Mouse (Mus musculus) naive thymus-derived CD4-positive, alpha-beta T cell, adult 2 months (primary cell): Measurements from ENCODE around the gene Acbd4.

Experiments
- DNase-seq: peaks from one replicate; pipeline ENCODE4 v3.0.0-alpha.2; 2011; ENCODE audit warnings: low read depth

Acbd4 gene

GRCm38 (mm10) chr11:103101481-103101865 lies at the start of gene Acbd4, which contains the start of gene Plcd3:
Gene Acbd4 (plus strand): TSS chr11:103101682.
Gene Plcd3 (minus strand): TSS chr11:103101658.
- peak; percentile 59 for DNase-seq

GRCm38 (mm10) chr11:103052078-103052477 lies 49.4 kb upstream of the Acbd4 start:
- DNase-seq: no peak

- DNase-seq: no peak
Measured at GRCm38 (mm10) chr11:103053191-103054076, 48.0 kb upstream of the Acbd4 start.

DNA sequence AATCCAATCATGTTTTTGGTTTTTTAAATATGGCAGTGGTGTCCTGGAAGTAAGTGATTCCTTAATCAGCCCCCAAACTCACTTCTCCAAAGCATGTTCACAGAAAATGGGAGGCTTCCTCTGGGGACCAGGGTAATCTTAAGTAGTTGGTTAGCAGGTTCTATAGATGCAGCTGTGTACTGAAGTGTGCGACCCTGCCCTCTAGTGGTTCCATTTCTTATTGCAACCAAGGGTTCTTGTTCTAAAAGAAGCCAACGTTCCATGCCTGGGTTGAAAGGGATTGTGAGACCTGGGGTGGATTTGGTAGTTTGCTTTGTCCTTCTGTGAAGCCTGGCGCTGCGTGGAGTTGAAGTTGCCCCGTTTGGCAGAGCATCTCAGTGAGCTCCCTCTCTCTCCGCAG lies 46.7 kb upstream of the Acbd4 start:
- peak; percentile 85 for DNase-seq

GRCm38 (mm10) chr11:103056636-103057035 lies 44.8 kb upstream of the Acbd4 start:
- DNase-seq: no peak

DNA sequence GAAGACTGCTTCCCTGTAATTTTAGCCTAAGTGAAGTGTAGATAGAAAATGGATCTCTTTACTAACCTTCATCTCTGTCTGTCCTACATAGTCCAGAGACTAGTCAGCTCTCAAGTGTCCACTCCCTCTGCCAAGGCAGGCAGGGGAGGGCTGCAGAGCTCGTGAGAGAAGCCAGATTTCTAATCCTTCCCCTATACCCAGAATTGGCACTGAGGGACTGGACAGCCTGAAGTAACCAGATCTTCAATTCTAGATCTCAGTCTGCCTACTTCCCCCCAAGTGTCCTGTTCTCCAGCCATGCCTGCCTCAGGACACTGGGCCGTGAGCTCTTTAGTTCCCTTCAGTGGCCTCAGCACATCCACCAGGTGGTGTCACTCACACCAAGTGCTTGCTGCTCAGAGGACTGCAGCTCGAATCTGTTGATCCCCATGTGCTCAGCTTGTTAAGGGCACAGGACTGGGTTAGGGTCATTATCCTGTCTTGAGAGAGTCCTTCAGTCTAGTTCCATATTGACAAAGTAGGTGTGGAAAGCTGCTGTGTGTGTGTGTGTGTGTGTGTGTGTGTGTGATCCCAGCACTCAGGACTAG lies 42.9 kb upstream of the Acbd4 start:
- DNase-seq: no peak

- no peak for DNase-seq
Measured at GRCm38 (mm10) chr11:103066191-103067050, 35.1 kb upstream of the Acbd4 start.

GRCm38 (mm10) chr11:103067051-103067361 lies 34.5 kb upstream of the Acbd4 start:
- DNase-seq: no peak

DNA sequence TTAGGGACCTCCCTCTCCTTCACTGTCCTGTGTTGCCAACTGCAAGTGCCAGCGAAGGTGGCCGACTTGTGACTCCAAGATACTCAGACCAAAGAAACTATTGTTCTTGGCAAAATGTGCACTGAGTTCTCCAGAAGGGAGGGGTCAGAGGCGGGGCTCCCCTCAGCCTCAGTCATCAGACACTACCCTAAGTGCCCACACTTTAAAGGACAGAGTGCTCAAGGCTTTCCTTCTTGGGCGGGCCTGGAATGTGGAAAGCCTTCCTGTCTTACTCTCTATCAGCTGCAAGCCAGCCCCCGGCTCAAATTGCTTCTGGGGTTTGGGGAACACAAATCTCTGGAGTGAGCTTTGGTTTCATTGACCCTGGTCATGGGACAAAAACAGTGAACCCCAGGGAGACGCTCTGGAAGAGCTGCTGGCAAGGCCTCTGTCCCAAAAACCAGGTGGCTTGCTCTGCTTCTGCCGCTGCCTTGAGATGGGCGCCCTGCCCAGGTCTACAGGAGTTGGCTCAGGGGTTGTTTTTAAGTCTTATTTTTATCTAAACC lies 34.0 kb upstream of the Acbd4 start:
- DNase-seq: no peak

DNA sequence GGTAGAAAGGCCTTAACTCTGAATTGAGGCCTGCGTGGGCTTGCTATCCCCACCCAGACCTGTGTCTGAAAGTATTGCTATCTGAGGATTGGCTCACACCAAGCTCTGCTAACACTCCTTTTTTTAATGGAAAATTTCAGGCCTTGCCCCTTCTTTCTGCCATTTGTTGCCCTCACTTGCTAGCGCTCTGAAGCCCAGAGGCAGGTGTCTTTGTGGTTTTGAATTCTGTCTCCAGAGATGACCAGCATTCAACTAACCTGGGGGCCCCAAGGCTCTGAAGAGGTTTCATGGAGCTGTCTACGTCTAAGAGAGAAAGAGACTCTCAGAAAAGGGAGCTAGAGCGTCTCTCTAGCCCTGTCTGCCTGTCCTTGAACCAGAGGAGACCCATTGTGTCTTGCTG lies 33.2 kb upstream of the Acbd4 start:
- no peak for DNase-seq

DNA sequence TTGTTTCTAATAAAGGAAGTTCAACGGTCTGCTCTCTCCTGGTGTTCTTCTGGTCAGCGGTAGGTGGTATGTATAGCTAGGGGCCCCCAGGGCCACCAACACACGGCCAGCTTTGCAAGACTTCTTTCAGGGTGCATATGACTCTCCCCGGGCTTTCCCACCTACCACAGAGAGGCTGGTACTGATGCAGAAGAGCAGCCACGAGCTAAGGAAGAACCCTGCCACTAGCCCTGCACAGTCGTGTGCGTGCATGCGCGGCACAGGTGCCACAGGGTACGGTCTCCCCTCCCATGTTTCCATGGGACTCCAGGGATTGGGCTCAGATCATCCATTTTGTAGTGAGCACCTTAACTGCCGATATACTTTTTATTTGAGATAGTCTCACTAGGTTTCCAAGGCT lies 32.6 kb upstream of the Acbd4 start:
- no peak for DNase-seq

GRCm38 (mm10) chr11:103069731-103070130 lies 31.8 kb upstream of the Acbd4 start:
- no peak for DNase-seq

DNA sequence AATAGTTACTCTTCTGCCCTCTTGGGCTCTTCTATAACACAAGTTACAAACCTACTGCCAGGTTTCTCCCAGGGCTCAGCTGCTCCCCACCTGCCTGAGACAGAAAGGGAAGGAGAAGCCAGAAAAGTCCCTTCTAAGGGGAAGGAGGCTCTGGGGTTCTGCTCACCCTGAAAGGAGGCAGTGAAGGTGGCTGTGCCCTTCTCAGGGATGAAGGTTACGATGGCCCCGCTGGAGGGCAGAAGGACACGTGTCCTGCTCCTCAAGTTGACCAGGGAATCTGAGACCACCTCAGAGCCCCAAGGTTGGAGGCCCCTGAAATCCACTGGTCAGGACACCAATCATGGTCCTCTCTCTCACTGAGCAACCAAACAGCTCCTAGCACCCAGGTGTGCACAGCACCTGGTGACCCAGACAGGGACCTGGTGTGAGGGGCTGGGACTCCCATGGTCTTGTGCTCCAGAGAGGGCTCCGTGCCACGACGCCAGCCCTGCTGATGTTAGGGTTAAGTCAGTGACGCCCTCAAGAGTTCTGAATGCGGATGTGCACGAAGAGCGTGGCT lies 31.1 kb upstream of the Acbd4 start:
- DNase-seq: no peak

GRCm38 (mm10) chr11:103073671-103074070 lies 27.8 kb upstream of the Acbd4 start:
- DNase-seq: no peak

- no peak for DNase-seq
Measured at GRCm38 (mm10) chr11:103074121-103074650, 27.3 kb upstream of the Acbd4 start.

GRCm38 (mm10) chr11:103074796-103075323 lies 26.6 kb upstream of the Acbd4 start:
- no peak for DNase-seq

GRCm38 (mm10) chr11:103076010-103076409 lies 25.5 kb upstream of the Acbd4 start:
- no peak for DNase-seq

DNA sequence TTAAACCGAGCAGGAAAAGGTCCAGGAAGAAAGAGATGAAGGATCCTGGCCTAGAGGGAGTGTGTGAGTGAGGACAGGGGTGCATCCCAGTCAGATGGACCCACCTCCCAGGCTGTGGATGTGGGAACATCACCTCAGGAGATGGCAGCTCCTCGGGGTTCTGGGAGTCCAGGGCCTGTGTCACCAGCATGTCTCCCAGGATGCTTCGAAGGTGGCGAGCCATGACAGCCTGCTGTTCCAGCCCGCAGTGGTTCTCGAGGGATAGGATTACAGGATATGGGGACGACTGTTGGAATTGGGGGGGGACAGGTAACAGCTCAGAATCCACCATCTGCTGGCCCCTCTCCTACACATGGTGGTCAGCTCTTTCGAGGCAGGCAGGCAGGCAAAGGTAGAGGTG lies 24.9 kb upstream of the Acbd4 start:
- DNase-seq: no peak

DNA sequence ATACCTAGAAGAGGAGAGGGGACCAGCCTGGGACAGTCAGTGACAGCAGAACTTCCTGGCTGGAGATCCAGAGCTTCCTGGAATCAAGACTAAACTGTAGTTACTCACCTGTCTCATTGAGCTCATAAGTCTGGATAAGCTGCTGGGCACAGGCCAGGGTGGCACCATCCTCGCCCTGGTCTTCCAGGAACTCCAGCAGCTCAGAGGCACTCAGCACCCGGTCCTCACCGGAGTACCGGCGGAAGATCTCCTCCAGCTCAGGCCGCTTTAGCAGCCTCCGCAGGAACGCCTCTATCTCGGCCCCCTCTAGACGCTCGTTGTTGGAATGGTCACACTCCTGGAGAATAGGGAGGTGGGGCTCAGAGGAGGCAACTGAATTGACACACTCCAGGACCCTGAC lies 23.4 kb upstream of the Acbd4 start:
- DNase-seq: no peak

GRCm38 (mm10) chr11:103080323-103081091 lies 21.0 kb upstream of the Acbd4 start:
- no peak for DNase-seq

GRCm38 (mm10) chr11:103081631-103082030 lies 19.9 kb upstream of the Acbd4 start:
- DNase-seq: no peak
